Mouse (Mus musculus): ENCODE measurements around the gene Anks1b. TPM values are rescaled to one million over a fixed set of nuclear protein-coding genes. Genes with fewer than 3 reads are reported as not detected.

Gene Anks1b
- polyA plus RNA-seq, 1 experiment from 2014 or later, result 9.7 TPM

DNA sequence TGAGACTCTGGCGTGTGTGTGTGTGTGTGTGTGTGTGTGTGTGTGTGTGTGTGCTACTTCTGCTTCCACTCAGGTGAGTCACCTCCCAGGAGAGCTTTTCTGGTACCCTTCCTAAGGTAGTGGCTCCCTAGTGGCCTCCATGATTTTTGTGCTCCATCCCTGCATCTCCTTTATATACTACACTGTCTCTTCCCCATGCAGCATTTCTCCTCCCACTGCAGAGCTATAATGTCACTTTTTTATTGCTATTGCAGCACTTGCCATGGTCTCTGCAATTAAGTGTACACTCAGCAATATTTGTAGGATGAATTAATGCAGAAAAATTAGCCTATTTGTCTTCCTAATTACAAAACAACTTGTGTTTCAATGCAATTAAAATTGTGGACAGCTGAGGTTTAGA lies 482.9 kb downstream of the Anks1b start:
- Histone ChIP-seq H3K4me2 (ENCODE audit: low read depth) (no peak overlapping the region), H3K27me3 (ENCODE audit: control insufficient read depth, insufficient read depth, low read length) (no peaks in the 10 kb centered on the region), H3K4me3 (ENCODE audit: low read depth, low read length) (no peak overlapping the region), H3K4me1 (ENCODE audit: control insufficient read depth, insufficient read depth, low read length) (no peaks in the 10 kb centered on the region), H3K9me3 (ENCODE audit: control insufficient read depth, low read length) (no peaks in the 10 kb centered on the region), H3K9ac (ENCODE audit: low read length) (no peak overlapping the region), H3K36me3 (ENCODE audit: control insufficient read depth, insufficient read depth, low read length) (no peaks in the 10 kb centered on the region), H3K27ac (ENCODE audit: low read depth, low read length) (no peak overlapping the region)
- DNase-seq (ENCODE audit: low spot score) (no peak), ATAC-seq (ENCODE audit: insufficient read depth, low FRiP score, low TSS enrichment) (no peak)
- WGBS, result 50% methylated on average over 1 of the region's 1 CpGs

DNA sequence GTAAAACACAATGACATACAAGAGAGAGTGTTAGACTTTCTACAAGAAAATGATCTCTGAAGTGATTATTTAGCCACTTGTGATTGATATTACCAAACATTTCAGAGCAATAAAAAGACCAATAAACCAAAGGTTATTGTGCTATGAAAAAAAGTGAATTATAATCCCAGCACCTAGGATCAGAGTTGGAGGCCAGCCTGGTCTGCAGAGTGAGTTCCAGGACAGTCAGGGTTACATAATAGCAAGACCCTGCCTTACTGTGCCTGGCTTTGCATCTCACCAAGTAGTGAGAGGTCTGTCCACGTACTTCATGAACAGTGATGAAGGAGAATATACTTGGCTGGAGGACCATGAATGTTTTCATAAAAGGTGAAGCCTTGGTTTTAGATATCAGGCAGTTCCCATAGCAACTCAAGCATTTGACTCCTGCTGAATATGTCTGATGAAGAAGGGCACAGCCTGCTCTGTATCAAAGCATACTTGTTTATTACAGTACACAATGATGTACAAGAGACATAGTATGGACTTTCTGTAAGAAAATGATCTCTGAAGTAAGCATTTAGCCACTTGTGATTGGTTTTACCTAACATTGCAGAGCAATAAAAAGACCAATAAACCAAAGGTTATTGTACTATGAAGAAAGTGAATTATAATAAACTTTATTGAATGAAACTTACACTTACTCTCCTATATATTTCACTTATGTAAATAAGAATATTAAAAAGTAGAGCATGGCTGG lies 484.0 kb downstream of the Anks1b start:
- no peak for DNase-seq (ENCODE audit: low spot score)
- no peaks in the 10 kb centered on the region for H3K27me3 ChIP-seq (ENCODE audit: control insufficient read depth, insufficient read depth, low read length)
- H3K36me3 ChIP-seq (ENCODE audit: control insufficient read depth, insufficient read depth, low read length), result no peaks in the 10 kb centered on the region
- no peak overlapping the region for H3K9ac ChIP-seq (ENCODE audit: low read length)
- H3K4me2 ChIP-seq (ENCODE audit: low read depth), result no peak overlapping the region
- no peak overlapping the region for H3K4me3 ChIP-seq (ENCODE audit: low read depth, low read length)
- 86% methylated on average over 1 of the region's 1 CpGs for WGBS
- no peaks in the 10 kb centered on the region for H3K9me3 ChIP-seq (ENCODE audit: control insufficient read depth, low read length)
- no peak for ATAC-seq (ENCODE audit: insufficient read depth, low FRiP score, low TSS enrichment)
- no peaks in the 10 kb centered on the region for H3K4me1 ChIP-seq (ENCODE audit: control insufficient read depth, insufficient read depth, low read length)
- H3K27ac ChIP-seq (ENCODE audit: low read depth, low read length), result no peak overlapping the region

DNA sequence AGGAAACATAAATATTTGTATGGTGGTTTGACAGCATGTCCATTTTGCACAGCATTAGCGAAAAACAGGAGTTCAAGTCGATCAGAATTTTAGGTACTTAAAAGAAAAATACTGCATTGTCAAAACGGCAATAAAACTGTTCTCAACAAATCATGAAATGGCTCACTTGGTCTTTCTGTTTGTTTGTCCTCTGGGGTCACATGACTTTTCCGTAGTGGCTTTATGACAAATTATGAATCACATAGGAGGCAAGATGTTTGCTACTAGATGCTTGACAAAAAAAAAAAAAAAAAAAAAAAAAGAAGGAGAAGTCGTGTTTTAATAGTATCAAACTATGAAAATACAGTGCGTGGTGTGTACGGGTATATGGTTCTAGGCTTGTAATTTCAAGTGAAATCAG lies 495.7 kb downstream of the Anks1b start:
- H3K9ac ChIP-seq (ENCODE audit: low read length), result no peak overlapping the region
- DNase-seq (ENCODE audit: low spot score) (no peak), ATAC-seq (ENCODE audit: insufficient read depth, low FRiP score, low TSS enrichment) (no peak)
- H3K4me2 ChIP-seq (ENCODE audit: low read depth), result no peak overlapping the region
- 92% methylated on average over 7 of the region's 7 CpGs for WGBS
- no peak overlapping the region for H3K27ac ChIP-seq (ENCODE audit: low read depth, low read length)
- H3K4me3 ChIP-seq (ENCODE audit: low read depth, low read length), result no peak overlapping the region
- H3K4me1 ChIP-seq (ENCODE audit: control insufficient read depth, insufficient read depth, low read length), result no peaks in the 10 kb centered on the region
- no peaks in the 10 kb centered on the region for H3K27me3 ChIP-seq (ENCODE audit: control insufficient read depth, insufficient read depth, low read length)
- no peaks in the 10 kb centered on the region for H3K9me3 ChIP-seq (ENCODE audit: control insufficient read depth, low read length)
- no peaks in the 10 kb centered on the region for H3K36me3 ChIP-seq (ENCODE audit: control insufficient read depth, insufficient read depth, low read length)

DNA sequence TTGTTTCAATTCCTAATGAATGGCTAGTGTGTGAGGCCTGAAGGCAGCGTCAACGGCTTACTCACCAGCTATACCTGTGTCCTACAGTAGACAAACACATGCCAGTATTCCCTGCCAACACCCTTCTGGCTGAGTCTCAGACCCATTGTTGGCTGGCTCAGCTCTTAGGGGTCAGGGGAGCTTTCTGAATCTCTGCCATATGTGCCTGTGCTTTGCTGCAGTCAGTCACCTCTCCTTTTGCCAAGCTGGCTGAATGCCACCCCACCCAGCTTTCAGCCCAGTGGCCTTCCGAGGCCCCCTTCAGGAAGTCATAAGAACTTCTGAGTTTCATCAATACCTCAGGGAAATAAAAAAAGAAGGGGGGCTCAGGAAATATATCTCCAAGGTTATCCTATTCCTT lies 497.4 kb downstream of the Anks1b start:
- no peak overlapping the region for H3K4me3 ChIP-seq (ENCODE audit: low read depth, low read length)
- no peak overlapping the region for H3K4me2 ChIP-seq (ENCODE audit: low read depth)
- no peaks in the 10 kb centered on the region for H3K36me3 ChIP-seq (ENCODE audit: control insufficient read depth, insufficient read depth, low read length)
- H3K27ac ChIP-seq (ENCODE audit: low read depth, low read length), result no peak overlapping the region
- WGBS, result 91% methylated on average over 3 of the region's 3 CpGs
- no peaks in the 10 kb centered on the region for H3K4me1 ChIP-seq (ENCODE audit: control insufficient read depth, insufficient read depth, low read length)
- H3K27me3 ChIP-seq (ENCODE audit: control insufficient read depth, insufficient read depth, low read length), result no peaks in the 10 kb centered on the region
- no peaks in the 10 kb centered on the region for H3K9me3 ChIP-seq (ENCODE audit: control insufficient read depth, low read length)
- ATAC-seq (ENCODE audit: insufficient read depth, low FRiP score, low TSS enrichment), result no peak
- no peak overlapping the region for H3K9ac ChIP-seq (ENCODE audit: low read length)
- no peak for DNase-seq (ENCODE audit: low spot score)

DNA sequence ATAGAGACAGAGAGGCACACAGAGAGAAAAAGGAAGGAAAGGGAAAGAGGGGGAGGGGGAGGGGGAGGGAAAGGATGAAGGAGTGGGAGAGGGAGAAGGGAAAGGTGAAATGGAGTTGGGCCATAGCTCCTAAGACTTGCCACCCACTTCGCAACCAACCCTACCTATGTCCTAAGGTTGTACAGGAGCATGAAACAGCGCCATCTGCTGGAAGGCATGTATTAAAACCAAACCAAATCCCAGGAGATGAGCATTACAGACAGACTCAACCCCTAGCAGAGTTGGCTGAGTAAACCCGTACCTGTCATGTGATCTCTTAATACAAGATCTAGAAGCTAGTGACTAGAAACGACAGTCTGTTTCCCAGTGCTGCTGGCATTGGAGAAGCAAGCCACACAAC lies 500.2 kb downstream of the Anks1b start:
- Histone ChIP-seq H3K27me3 (ENCODE audit: control insufficient read depth, insufficient read depth, low read length) (no peaks in the 10 kb centered on the region), H3K9ac (ENCODE audit: low read length) (no peak overlapping the region), H3K4me3 (ENCODE audit: low read depth, low read length) (no peak overlapping the region), H3K4me1 (ENCODE audit: control insufficient read depth, insufficient read depth, low read length) (no peaks in the 10 kb centered on the region), H3K4me2 (ENCODE audit: low read depth) (no peak overlapping the region), H3K27ac (ENCODE audit: low read depth, low read length) (no peak overlapping the region), H3K36me3 (ENCODE audit: control insufficient read depth, insufficient read depth, low read length) (no peaks in the 10 kb centered on the region), H3K9me3 (ENCODE audit: control insufficient read depth, low read length) (no peaks in the 10 kb centered on the region)
- peak; percentile 25 for DNase-seq (ENCODE audit: low spot score)
- 30% methylated on average over 4 of the region's 4 CpGs for WGBS
- no peak for ATAC-seq (ENCODE audit: insufficient read depth, low FRiP score, low TSS enrichment)

DNA sequence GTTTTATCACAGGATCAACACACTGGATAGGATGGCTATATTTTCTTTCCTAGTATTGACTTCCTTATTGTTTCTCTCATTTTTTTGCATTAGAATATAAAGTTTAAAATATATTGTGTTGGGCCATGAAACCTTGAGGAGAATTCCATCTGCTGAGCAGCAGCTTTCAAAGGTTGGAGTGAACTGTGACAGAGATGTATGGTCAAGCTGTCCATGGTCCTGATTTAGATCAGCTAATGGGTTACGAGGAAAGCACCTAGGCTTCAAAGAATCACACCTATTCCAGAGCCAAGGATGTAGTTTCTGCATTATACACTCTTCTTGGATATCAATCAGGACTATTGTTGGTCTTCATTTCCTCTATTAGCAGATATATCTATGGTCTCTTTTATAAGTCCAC lies 503.3 kb downstream of the Anks1b start:
- ATAC-seq (ENCODE audit: insufficient read depth, low FRiP score, low TSS enrichment), result no peak
- no peak for DNase-seq (ENCODE audit: low spot score)
- no peaks in the 10 kb centered on the region for H3K27me3 ChIP-seq (ENCODE audit: control insufficient read depth, insufficient read depth, low read length)
- no peaks in the 10 kb centered on the region for H3K4me1 ChIP-seq (ENCODE audit: control insufficient read depth, insufficient read depth, low read length)
- H3K4me3 ChIP-seq (ENCODE audit: low read depth, low read length), result no peak overlapping the region
- H3K36me3 ChIP-seq (ENCODE audit: control insufficient read depth, insufficient read depth, low read length), result no peaks in the 10 kb centered on the region
- H3K27ac ChIP-seq (ENCODE audit: low read depth, low read length), result no peak overlapping the region
- no peaks in the 10 kb centered on the region for H3K9me3 ChIP-seq (ENCODE audit: control insufficient read depth, low read length)
- H3K4me2 ChIP-seq (ENCODE audit: low read depth), result no peak overlapping the region
- H3K9ac ChIP-seq (ENCODE audit: low read length), result no peak overlapping the region
- WGBS, result 72% methylated on average over 1 of the region's 1 CpGs

DNA sequence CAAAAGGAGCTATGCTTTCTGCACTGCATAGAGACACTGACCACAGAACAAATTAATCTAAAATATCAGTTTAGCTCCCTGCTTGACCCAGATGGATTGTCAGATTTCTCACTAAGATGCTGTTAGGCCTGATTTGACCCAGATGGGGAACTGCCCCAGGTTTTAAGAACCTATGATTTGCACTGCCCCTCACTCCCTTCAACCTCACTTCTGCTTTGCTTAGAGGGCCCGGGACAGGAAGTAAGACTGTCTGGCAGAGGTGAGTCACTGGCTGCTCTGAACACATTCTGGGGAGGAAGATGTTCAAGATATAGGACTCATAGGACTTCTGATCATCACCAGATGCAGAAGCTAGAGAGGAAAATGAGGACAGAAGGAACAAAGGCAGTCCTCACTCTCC lies 506.8 kb downstream of the Anks1b start:
- Histone ChIP-seq H3K4me3 (ENCODE audit: low read depth, low read length) (no peak overlapping the region), H3K9ac (ENCODE audit: low read length) (no peak overlapping the region), H3K4me1 (ENCODE audit: control insufficient read depth, insufficient read depth, low read length) (no peaks in the 10 kb centered on the region), H3K27me3 (ENCODE audit: control insufficient read depth, insufficient read depth, low read length) (no peaks in the 10 kb centered on the region), H3K27ac (ENCODE audit: low read depth, low read length) (no peak overlapping the region), H3K4me2 (ENCODE audit: low read depth) (no peak overlapping the region), H3K36me3 (ENCODE audit: control insufficient read depth, insufficient read depth, low read length) (no peaks in the 10 kb centered on the region), H3K9me3 (ENCODE audit: control insufficient read depth, low read length) (no peaks in the 10 kb centered on the region)
- ATAC-seq (ENCODE audit: insufficient read depth, low FRiP score, low TSS enrichment) (no peak), DNase-seq (ENCODE audit: low spot score) (no peak)
- 74% methylated on average over 1 of the region's 1 CpGs for WGBS

DNA sequence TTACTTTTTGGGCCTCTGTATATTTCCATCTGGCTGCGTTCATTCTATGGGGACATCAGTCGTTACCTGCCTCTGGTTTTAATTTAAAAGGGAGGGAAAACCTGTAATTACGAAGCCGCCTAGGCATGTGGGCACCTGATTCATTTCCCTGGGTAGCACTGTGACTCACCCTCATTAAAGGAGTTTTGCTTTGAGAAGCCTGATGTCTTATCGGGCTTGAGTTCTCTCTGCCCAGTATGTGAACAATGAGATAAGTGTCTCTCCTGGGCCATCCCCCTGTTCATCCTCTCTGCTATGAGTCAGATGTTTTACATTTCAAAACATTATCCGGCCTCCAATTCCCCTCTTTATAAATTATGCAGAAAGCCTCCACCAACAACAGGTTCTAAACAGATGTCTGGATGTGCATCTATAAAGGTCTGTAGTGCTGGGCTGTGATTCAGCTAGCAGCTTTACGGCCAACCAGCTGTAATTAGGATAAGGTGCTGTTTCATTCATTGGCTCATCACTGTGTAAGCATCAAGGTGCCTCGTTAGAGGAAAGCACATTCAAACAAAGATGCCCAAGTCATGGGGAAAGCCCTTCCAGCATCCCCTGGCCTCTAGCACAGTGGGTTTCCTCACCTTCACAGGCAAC lies 507.5 kb downstream of the Anks1b start:
- 72% methylated on average over 8 of the region's 8 CpGs for WGBS
- Histone ChIP-seq H3K4me2 (ENCODE audit: low read depth) (no peak overlapping the region), H3K27me3 (ENCODE audit: control insufficient read depth, insufficient read depth, low read length) (no peaks in the 10 kb centered on the region), H3K4me1 (ENCODE audit: control insufficient read depth, insufficient read depth, low read length) (no peaks in the 10 kb centered on the region), H3K36me3 (ENCODE audit: control insufficient read depth, insufficient read depth, low read length) (no peaks in the 10 kb centered on the region), H3K9me3 (ENCODE audit: control insufficient read depth, low read length) (no peaks in the 10 kb centered on the region), H3K27ac (ENCODE audit: low read depth, low read length) (no peak overlapping the region), H3K4me3 (ENCODE audit: low read depth, low read length) (no peak overlapping the region), H3K9ac (ENCODE audit: low read length) (no peak overlapping the region)
- no peak for DNase-seq (ENCODE audit: low spot score)
- no peak for ATAC-seq (ENCODE audit: insufficient read depth, low FRiP score, low TSS enrichment)

DNA sequence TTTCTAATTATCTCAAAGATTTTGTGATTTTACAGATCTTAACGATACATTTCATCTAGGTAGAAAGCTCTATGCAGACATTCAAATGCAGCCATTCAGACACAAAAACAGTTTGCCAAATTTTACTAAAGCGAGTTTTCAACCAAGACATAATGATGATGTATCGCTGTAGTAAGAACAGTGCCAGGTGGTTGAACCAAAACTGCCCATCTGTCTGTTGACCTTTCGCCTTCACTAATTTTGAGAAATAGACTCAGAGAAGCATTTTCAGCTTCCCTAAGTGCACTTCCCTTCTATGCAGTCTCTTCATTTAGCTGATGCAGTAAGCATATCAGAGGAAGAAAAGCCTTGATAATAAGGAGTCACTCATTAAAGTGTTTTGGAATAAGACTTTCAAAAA lies 527.1 kb downstream of the Anks1b start:
- no peak overlapping the region for H3K4me3 ChIP-seq (ENCODE audit: low read depth, low read length)
- H3K4me2 ChIP-seq (ENCODE audit: low read depth), result no peak overlapping the region
- H3K27ac ChIP-seq (ENCODE audit: low read depth, low read length), result no peak overlapping the region
- 88% methylated on average over 4 of the region's 4 CpGs for WGBS
- no peaks in the 10 kb centered on the region for H3K36me3 ChIP-seq (ENCODE audit: control insufficient read depth, insufficient read depth, low read length)
- DNase-seq (ENCODE audit: low spot score), result no peak
- ATAC-seq (ENCODE audit: insufficient read depth, low FRiP score, low TSS enrichment), result no peak
- no peaks in the 10 kb centered on the region for H3K9me3 ChIP-seq (ENCODE audit: control insufficient read depth, low read length)
- H3K9ac ChIP-seq (ENCODE audit: low read length), result no peak overlapping the region
- no peaks in the 10 kb centered on the region for H3K27me3 ChIP-seq (ENCODE audit: control insufficient read depth, insufficient read depth, low read length)
- H3K4me1 ChIP-seq (ENCODE audit: control insufficient read depth, insufficient read depth, low read length), result no peaks in the 10 kb centered on the region

Data from neural tube, embryonic 11.5 days (tissue).